Mouse (Mus musculus): Measurements from ENCODE around the gene Hnrnpa2b1. TPM values are rescaled to one million over a fixed set of nuclear protein-coding genes. Genes with fewer than 3 reads are reported as not detected.
A peak's percentile ranks its signal among the peaks of the same experiment; 100 is the strongest.

Hnrnpa2b1 gene
- polyA plus RNA-seq, 1 experiment = 154 TPM

DNA sequence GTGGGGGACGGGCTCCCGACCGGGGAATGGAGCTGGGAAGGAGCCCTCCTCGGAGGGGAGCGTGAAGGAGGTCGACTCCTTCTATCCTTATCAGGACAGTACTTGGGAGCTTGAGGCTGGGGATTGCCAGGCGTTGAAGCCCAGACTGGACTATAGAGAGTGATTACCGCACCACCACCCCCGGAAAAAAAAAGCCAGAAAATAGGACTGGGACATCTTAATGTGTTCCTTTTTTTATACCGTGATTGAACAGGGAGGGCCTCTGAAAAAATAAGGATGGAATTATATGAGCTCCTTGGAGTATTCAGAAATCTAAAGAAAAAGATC, 1.4 kb upstream of the Hnrnpa2b1 start:
- no peak; the same call in 1 of the 2 replicates for TF ChIP-seq CTCF (IDR thresholded peaks at IDR 0.05; ENCODE audit: borderline replicate concordance, control insufficient read depth, extremely low read depth, insufficient read depth, low read length, poor library complexity)
- no peak for TF ChIP-seq POLR2A (IDR thresholded peaks at IDR 0.05; ENCODE audit: control insufficient read depth, extremely low read depth, insufficient read depth, low read length, poor library complexity)
- peak overlapping the region; percentile 95 for H3K27ac ChIP-seq (ENCODE audit: control insufficient read depth, insufficient read depth, low read length)
- DNase-seq = no peak
- H3K4me3 ChIP-seq (ENCODE audit: control insufficient read depth, insufficient read depth, low read length) = peak overlapping the region; percentile 90
- whole genome bisulfite sequencing = under 1% methylated on average over 10 of the region's 10 CpGs
- H3K4me1 ChIP-seq (replicated peaks; ENCODE audit: control insufficient read depth, insufficient read depth, low read length) = peaks cover 7% of the 10 kb centered on the region
- H3K27me3 ChIP-seq (ENCODE audit: control insufficient read depth, insufficient read depth, low read length) = no peaks in the 10 kb centered on the region
- peaks cover 34% of the 10 kb centered on the region for H3K36me3 ChIP-seq (ENCODE audit: control insufficient read depth, insufficient read depth, low read length)

GRCm38 (mm10) chr6:51470311-51471178, 851 bp upstream of the Hnrnpa2b1 start, which contains the start of gene Cbx3:
Gene Cbx3, plus strand, starts transcription at chr6:51470360.
- Histone ChIP-seq H3K4me1 (replicated peaks; ENCODE audit: control insufficient read depth, insufficient read depth, low read length) (peaks cover 7% of the 10 kb centered on the region), H3K27ac (ENCODE audit: control insufficient read depth, insufficient read depth, low read length) (peak within 1 kb of the TSS; percentile 95), H3K27me3 (ENCODE audit: control insufficient read depth, insufficient read depth, low read length) (no peaks in the 10 kb centered on the region), H3K36me3 (ENCODE audit: control insufficient read depth, insufficient read depth, low read length) (peaks cover 34% of the 10 kb centered on the region), H3K4me3 (ENCODE audit: control insufficient read depth, insufficient read depth, low read length) (peak within 1 kb of the TSS; percentile 90)
- WGBS = under 1% methylated on average over 89 of the region's 99 CpGs
- TF ChIP-seq CTCF (IDR thresholded peaks at IDR 0.05; ENCODE audit: borderline replicate concordance, control insufficient read depth, extremely low read depth, insufficient read depth, low read length, poor library complexity) = peak; percentile 41; the same call in 1 of the 2 replicates
- TF ChIP-seq POLR2A (IDR thresholded peaks at IDR 0.05; ENCODE audit: control insufficient read depth, extremely low read depth, insufficient read depth, low read length, poor library complexity) = peak; percentile 41; the same call in 1 of the 2 replicates
- peak; percentile 87 for DNase-seq

DNA sequence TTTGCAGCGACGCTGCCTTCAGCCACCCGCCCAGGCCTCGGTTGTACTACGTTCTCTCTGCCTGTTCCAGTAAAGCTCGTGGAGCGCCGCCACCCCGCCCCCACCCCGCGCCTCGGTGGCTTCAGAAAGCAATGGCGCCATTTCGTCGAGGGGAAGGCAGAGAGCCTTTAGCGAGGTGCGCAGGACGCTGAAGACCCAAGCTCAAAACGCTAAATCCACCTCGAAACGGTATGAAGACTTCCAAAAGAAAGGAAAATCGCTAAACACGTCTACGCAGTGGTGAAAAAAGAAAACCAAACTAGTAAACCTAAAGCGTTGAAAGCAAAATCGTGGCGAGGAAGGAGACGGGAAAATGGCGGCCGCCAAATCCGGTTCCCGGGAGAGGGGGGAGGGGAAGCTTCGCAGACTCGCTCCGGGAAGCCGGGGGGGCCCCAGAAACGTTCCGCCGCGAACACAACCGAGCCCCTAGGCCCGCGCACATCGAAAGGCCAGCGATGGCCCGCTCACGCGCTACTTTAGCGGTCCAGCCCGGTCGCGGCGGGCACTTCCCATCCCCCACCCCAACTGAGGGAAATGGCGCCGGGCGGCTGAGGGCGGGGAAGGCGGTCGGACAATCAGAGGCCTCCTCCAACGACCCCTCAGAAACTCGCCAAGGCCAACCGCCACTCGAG, 668 bp downstream of the Hnrnpa2b1 start:
- WGBS = under 1% methylated on average over 63 of the region's 63 CpGs
- Histone ChIP-seq H3K36me3 (ENCODE audit: control insufficient read depth, insufficient read depth, low read length) (peaks cover 41% of the 10 kb centered on the region), H3K4me1 (replicated peaks; ENCODE audit: control insufficient read depth, insufficient read depth, low read length) (peaks cover 7% of the 10 kb centered on the region), H3K27me3 (ENCODE audit: control insufficient read depth, insufficient read depth, low read length) (no peaks in the 10 kb centered on the region), H3K27ac (ENCODE audit: control insufficient read depth, insufficient read depth, low read length) (peak overlapping the region; percentile 90), H3K4me3 (ENCODE audit: control insufficient read depth, insufficient read depth, low read length) (peak overlapping the region; percentile 74)
- DNase-seq = peak; percentile 78
- 0 out of 2 replicates have a peak, but pooled peaks have one; percentile 44 for TF ChIP-seq POLR2A (IDR thresholded peaks at IDR 0.05; ENCODE audit: control insufficient read depth, extremely low read depth, insufficient read depth, low read length, poor library complexity)
- no peak for TF ChIP-seq CTCF (IDR thresholded peaks at IDR 0.05; ENCODE audit: borderline replicate concordance, control insufficient read depth, extremely low read depth, insufficient read depth, low read length, poor library complexity)

DNA sequence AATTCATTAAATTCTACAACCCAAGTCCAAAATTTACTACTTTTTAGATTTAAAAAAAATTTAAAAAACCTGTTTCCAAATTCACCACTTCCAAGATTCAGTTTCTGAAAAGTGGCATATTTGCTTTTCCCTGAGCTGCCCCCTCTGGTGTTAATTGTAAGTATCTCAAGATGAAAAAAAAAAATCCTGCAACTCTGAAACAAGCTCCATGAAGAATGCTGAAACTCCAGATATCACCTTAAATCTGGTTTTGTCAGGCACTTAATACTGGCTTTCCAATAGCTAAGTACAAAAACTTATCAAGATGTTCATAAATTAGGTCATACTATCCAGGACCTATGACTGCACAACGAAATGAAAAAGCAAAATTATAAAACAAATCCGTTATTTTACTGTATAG, 2.0 kb downstream of the Hnrnpa2b1 start:
- Histone ChIP-seq H3K4me1 (replicated peaks; ENCODE audit: control insufficient read depth, insufficient read depth, low read length) (peaks cover 5% of the 10 kb centered on the region), H3K4me3 (ENCODE audit: control insufficient read depth, insufficient read depth, low read length) (no peak overlapping the region), H3K27ac (ENCODE audit: control insufficient read depth, insufficient read depth, low read length) (no peak overlapping the region), H3K36me3 (ENCODE audit: control insufficient read depth, insufficient read depth, low read length) (peaks cover 48% of the 10 kb centered on the region), H3K27me3 (ENCODE audit: control insufficient read depth, insufficient read depth, low read length) (no peaks in the 10 kb centered on the region)
- TF ChIP-seq CTCF (IDR thresholded peaks at IDR 0.05; ENCODE audit: borderline replicate concordance, control insufficient read depth, extremely low read depth, insufficient read depth, low read length, poor library complexity) (no peak), POLR2A (IDR thresholded peaks at IDR 0.05; ENCODE audit: control insufficient read depth, extremely low read depth, insufficient read depth, low read length, poor library complexity) (no peak)
- WGBS = 0% methylated on average over 2 of the region's 2 CpGs
- DNase-seq = no peak

DNA sequence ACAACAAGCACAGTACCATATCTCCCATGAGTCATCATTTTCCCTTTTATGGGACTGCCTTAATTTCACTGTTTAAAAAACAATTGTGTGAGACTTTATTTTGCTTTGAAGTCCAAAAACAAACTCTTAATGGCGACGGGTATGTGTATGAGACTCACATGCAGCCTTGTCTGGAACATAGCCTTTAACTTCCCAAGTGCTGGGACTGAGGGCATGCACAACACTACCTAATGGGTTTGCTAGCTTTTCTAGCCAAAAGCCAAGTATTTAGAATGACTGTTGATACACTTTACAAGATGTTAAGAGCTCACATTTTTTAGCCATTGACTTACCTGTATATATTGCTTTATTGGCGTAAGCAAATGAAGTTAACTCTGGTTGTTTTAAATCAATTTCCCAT, 9.3 kb downstream of the Hnrnpa2b1 start:
- H3K36me3 ChIP-seq (ENCODE audit: control insufficient read depth, insufficient read depth, low read length) = peaks cover 80% of the 10 kb centered on the region
- no peak for DNase-seq
- TF ChIP-seq POLR2A (IDR thresholded peaks at IDR 0.05; ENCODE audit: control insufficient read depth, extremely low read depth, insufficient read depth, low read length, poor library complexity) = no peak
- TF ChIP-seq CTCF (IDR thresholded peaks at IDR 0.05; ENCODE audit: borderline replicate concordance, control insufficient read depth, extremely low read depth, insufficient read depth, low read length, poor library complexity) = no peak
- no peaks in the 10 kb centered on the region for H3K27me3 ChIP-seq (ENCODE audit: control insufficient read depth, insufficient read depth, low read length)
- 95% methylated on average over 3 of the region's 3 CpGs for WGBS
- no peak overlapping the region for H3K27ac ChIP-seq (ENCODE audit: control insufficient read depth, insufficient read depth, low read length)
- no peak overlapping the region for H3K4me3 ChIP-seq (ENCODE audit: control insufficient read depth, insufficient read depth, low read length)
- H3K4me1 ChIP-seq (replicated peaks; ENCODE audit: control insufficient read depth, insufficient read depth, low read length) = no peaks in the 10 kb centered on the region

- DNase-seq = no peak
- Histone ChIP-seq H3K4me1 (replicated peaks; ENCODE audit: control insufficient read depth, insufficient read depth, low read length) (no peaks in the 10 kb centered on the region), H3K4me3 (ENCODE audit: control insufficient read depth, insufficient read depth, low read length) (no peak overlapping the region), H3K36me3 (ENCODE audit: control insufficient read depth, insufficient read depth, low read length) (peaks cover 76% of the 10 kb centered on the region), H3K27ac (ENCODE audit: control insufficient read depth, insufficient read depth, low read length) (no peak overlapping the region), H3K27me3 (ENCODE audit: control insufficient read depth, insufficient read depth, low read length) (no peaks in the 10 kb centered on the region)
- TF ChIP-seq CTCF (IDR thresholded peaks at IDR 0.05; ENCODE audit: borderline replicate concordance, control insufficient read depth, extremely low read depth, insufficient read depth, low read length, poor library complexity) = no peak
- no peak for TF ChIP-seq POLR2A (IDR thresholded peaks at IDR 0.05; ENCODE audit: control insufficient read depth, extremely low read depth, insufficient read depth, low read length, poor library complexity)
- 90% methylated on average over 4 of the region's 4 CpGs for WGBS
These were observed 9.7 kb downstream of the Hnrnpa2b1 start for GRCm38 (mm10) chr6:51460021-51460360.

All from thymus, adult 2 months (tissue).